Mouse (Mus musculus) embryo, embryonic 10.5 days (tissue): ENCODE measurements around the gene Mras.

Experiments
- DNase-seq: peaks from one replicate; pipeline ENCODE4 v3.0.0-alpha.2; 2015; ENCODE audit warnings: low spot score

The Mras gene

GRCm38 (mm10) chr9:99437031-99437764, at the start of gene Mras:
Gene Mras (minus strand): TSS chr9:99437381.
- DNase-seq, result peak; percentile 65

DNA sequence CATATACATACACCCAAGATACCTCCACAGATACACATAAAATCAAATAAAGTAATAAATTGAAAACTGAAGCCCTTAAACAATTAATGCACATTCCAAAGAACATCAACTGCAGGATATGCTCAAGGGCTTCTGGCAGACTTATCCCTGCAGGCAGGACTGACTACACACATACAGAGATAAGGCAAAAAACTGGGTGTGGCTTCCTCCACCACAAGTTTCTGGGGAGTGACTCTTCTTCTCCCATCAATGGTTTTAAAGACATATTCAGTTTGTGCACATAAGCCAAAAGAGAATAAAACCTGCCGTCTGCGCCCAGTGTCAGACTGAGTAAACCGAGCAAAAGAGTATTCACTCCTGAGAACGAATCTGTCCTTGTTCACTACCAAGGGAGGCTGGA, 48.0 kb upstream of the Mras start:
- DNase-seq, result no peak

DNA sequence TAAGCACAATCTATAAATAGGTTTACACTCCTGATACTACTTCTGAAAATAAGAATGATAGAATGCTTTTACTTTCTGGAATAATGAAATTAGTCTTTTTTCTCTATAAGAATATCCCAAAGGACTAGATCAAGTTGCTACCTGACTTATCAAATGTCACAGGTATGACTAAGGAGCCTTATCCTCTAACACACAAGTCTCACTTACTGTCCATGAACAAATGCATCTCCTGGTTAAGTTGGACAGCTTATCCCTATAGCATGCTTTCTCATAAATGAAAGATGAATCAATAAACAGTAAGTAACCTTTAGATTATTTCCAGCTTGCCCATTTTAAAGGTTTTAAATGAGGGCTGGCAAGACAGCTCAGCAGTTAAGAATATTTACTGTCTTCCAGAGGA, 47.5 kb upstream of the Mras start:
- no peak for DNase-seq

DNA sequence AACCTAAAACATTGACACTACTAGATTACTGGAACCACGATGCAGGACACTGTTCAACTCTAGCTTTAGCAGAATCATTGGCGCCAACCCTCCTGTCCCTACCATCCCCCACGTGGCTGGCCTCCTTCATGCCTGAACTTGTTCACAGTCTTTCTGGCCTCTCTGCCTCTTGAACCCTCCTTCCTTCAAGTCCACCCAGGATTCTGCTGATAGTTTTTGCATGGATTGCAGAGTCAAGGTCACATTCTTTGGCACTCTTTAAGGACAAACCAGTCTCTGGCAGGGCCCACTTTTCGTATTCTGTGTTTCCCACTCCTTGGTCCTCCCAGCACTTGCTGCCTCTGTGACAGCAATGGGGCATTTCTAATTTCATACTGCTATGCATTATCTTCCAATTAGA, 46.0 kb upstream of the Mras start:
- DNase-seq, result no peak

DNA sequence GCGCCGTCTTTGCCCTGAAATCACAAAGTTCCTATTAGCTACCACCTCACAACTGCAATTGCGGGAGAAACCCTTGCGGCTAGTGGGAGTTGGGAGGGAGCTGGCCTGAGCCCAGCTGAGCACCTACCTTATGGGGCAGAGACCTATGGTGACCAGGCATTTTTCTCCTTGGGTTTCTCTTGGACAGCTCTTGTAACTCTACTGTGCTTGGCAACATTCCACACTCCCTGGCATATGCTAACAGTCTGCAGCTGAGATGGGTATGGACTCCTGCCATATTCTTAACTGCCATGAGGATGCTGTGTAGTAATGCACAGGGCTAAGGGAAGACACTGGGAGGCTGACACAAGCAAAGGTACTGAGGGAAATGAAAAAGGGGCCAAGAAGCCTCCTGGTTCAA, 43.6 kb upstream of the Mras start:
- DNase-seq, result no peak

DNA sequence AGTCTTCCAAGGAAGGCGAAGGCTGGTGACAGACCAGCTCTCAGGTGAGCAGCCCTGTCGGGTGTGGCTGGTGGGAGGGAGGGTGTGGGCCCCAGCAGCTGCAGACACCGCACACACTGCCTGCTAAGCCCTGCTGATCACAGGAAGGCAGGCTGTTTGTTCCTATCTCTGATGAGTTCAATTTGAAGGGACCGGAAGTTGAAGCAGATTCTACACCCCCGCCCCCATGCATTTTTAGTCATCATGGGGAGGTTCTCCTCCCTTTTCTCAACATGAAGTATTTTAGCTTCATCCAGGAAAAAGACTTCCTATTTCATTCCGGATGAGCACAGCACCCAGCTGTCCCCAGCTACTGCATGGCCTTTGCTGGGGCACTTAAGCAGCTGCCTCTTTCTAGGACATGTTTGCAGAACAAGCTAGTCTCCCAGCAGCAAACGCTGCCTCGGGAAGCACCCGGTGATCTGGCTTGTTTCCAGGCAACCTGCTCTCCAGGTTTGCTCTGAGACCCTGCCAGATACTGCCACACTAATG, 42.1 kb upstream of the Mras start:
- DNase-seq, result no peak

DNA sequence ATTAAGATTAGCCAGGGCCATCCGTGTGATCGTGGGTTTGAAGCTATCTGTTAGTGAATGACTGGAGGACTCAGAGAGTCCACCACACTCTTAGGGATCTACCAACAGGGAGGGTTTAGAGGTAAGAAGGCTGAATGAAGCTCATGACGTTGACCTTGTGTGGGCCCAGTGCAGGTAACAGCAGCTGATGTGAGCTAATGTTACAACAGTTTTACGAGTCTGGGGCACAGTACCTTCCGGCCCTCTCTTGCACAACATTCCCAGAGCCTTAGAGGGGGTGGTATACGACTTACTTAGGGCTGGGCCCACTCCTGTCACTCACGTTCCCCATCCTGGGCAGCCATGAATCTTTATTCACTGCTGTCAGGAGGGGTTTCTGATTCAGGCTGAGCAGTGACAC, 34.2 kb upstream of the Mras start:
- DNase-seq, result no peak

GRCm38 (mm10) chr9:99470347-99471092, 33.3 kb upstream of the Mras start:
- DNase-seq, result no peak

- no peak for DNase-seq
These were observed 32.6 kb upstream of the Mras start for GRCm38 (mm10) chr9:99469681-99470273.

- no peak for DNase-seq
These were observed 31.4 kb upstream of the Mras start for GRCm38 (mm10) chr9:99468572-99468971.

GRCm38 (mm10) chr9:99464876-99465275, 27.7 kb upstream of the Mras start:
- DNase-seq, result no peak

DNA sequence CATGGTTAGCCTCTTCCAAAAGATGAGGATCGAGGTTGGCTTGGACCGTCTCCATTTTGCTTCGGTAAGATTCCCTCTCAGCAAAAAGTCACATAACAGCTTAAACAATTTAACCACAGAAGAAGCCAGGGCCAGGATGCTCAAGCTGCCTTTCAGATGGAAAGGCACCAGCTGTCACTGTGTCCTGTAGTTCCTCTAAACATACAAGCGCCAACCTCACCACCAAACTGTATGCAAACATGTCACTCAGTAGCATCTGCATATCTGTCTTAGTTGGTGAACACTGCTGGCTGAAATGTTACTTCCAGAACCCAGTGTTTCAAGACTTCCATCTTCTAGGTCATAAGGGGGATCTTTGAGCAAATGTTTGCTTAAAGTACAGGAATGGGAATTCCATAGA, 22.5 kb upstream of the Mras start:
- no peak for DNase-seq

GRCm38 (mm10) chr9:99458529-99459208, 21.5 kb upstream of the Mras start:
- peak; percentile 81 for DNase-seq

DNA sequence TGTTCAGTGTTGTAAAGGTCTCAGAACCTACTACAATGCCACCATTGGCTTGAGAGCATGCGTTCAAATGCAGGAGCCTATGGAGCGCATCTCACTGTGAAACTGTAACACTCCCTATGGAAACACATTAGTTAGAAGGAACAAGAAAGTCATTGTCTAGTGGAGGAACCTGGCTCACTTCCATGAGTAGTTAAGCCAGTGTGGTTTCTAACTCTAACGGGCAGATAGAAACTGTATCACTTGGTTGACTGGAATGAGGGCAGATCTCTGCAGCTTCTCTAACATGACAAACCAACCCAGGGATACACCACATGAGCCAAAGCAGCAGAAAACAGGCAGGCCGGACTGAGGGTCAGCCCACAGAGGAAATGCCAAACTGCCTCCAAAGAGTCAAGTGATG, 17.0 kb upstream of the Mras start:
- DNase-seq, result no peak

DNA sequence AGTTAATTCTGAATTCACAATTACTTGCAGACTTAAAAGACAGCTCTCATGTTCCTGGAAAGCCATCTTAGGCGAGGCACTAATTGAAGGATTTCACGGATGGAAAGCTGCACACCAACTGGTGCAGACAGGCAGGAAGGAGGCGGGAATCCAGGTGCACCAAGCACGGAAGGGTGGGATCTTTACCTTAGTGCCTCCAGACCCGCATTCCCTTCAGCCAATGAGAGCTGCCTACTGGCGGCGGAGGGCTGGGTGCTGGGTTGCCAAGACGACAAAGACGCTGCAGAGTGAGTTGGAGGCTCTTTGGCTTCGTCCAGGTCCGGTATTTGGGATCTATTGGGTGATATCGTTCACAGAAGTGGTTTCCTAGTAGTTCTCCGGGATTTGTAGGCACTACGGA, 14.0 kb upstream of the Mras start, which contains the start of gene Nme9:
Gene Nme9, plus strand, starts transcription at position 315 of the 400 bp plus-strand sequence.
- peak; percentile 17 for DNase-seq

DNA sequence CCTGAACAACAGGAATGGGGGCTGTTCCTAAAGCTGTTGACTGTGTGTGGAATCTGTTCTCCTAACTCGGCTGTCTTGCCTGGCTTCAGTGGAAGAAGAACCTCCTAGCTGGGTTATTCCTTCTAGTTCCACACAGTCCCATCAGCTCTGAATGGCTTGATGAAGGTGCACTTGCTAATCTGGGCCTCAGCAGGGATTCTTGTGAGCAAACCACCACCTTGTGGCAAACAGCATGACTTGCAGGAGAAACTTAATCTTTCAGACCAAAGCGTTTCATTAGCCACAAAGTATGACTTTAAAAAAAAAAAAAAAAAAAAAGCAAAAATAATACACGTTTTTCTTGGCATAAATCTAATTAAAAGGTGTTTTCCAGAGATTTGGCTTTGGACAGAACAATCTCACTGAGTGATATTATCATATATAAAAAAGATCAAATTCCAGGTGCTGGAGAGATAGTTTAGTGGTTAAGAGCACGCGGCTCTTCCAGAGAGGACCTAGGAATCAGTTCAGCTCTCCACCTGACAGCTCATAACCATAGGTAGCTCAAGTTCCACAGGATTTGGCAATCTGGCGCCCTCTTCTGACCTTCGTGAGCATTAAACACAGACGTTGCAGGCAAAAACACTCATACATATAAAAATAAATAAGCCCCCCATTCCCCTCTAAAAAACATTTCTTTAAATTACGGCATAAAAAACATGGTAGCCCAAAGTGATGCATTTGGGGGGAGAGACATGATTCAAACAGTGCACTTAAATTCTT, 12.9 kb upstream of the Mras start:
- peak; percentile 68 for DNase-seq

DNA sequence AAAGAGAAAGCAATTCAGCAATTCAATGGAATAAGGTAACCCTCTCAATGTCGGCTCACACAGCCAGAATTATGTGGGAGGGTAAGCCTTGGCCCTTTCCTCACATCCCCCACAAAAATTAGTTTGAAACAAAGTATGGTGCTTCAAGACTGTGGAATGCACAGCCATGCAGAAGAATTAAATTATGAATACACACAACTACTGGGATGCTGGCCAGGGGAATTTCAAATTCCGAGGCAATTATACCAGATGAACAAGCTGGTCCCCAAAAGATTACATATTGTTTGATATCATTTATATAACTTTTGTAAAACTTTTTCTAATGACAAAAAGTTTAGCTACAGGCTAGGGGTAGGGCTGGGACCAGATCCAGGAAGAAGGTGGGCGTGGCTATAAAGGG, 10.1 kb upstream of the Mras start:
- no peak for DNase-seq

- DNase-seq, result no peak
These were observed 9.1 kb upstream of the Mras start for GRCm38 (mm10) chr9:99446259-99446658.

- peak; percentile 66 for DNase-seq
These were observed 7.5 kb upstream of the Mras start for GRCm38 (mm10) chr9:99444590-99445178.

GRCm38 (mm10) chr9:99441647-99442433, 4.7 kb upstream of the Mras start:
- no peak for DNase-seq
